Mouse (Mus musculus): Measurements from ENCODE around the gene Dnase2a.

Dnase2a gene

DNA sequence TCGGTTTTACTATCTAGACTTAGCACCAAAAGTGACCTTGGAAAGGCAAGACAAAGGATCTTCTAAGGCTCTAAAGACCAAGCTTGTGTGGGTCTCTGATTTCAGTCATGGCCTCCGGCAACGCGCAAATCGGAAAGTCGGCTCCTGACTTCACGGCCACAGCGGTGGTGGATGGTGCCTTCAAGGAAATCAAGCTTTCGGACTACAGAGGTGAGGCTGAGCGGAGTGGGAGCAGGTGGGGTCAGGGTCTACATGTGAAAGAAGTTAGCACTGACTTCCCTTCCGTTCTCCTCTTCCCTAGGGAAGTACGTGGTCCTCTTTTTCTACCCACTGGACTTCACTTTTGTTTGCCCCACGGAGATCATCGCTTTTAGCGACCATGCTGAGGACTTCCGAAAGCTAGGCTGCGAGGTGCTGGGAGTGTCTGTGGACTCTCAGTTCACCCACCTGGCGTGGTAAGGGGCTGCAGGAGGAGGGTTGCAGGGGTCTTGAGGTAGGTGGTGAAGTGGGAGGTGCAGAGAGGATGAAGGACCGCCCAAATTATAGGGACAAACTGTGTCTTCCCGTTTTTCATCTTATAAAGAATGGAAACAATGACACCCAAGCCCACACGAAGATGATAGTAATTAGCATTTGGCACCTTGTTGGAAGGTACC lies 61.9 kb downstream of the Dnase2a start:
- DNase-seq (ENCODE audit: low spot score), result no peak

DNA sequence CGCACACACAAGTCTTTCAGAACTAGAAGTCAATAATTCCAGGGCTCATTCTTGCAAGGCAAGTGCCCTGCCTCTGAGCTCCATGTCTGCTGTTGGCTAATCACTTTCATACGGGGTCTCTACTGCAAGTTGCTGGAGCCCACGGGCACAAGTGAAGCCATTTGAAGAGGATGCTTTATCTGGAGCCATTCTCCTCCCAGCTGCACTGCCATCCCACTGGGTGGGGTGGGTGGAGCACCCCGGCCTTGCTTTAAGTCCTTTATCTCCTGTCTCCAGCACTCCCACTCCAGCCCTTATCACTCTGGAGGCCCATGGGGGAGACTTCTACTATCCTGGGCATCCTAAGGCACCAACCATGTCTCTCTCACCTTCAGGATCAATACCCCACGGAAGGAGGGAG lies 62.6 kb downstream of the Dnase2a start:
- no peak for DNase-seq (ENCODE audit: low spot score)

Measured in retina, embryonic 14.5 days (tissue).